Mouse (Mus musculus): Measurements from ENCODE around the gene Vkorc1.

GRCm38 (mm10) chr7:127898179-127898956 lies 3.0 kb upstream of the Vkorc1 start:
- TF ChIP-seq CHD2 (IDR thresholded peaks at IDR 0.05; ENCODE audit: low read depth, low read length): no peak
- no peak for TF ChIP-seq HCFC1 (IDR thresholded peaks at IDR 0.05; ENCODE audit: borderline replicate concordance, insufficient read depth, low read length)
- TF ChIP-seq ZC3H11A (IDR thresholded peaks at IDR 0.05; ENCODE audit: borderline replicate concordance, low read depth, low read length): no peak
- TF ChIP-seq ZNF384 (IDR thresholded peaks at IDR 0.05; ENCODE audit: low read depth, low read length): no peak
